In genomic region chr7:89463775-89464592, GRCm38 (mm10) we compare ENCODE assay signal across 12 mouse cellular contexts. TPM values are rescaled to one million over a fixed set of nuclear protein-coding genes. Genes with fewer than 3 reads are reported as not detected.
DNase-seq lines count a peak whose midpoint lies in the region; ATAC-seq lines count a peak whose summit lies in the region.
"Had no signal": no experiment of that assay in that cellular context is flagged by ENCODE, and none has a peak within 500 bp of the region (broad histone marks: within the 10 kb centered on the region; RNA-seq: fewer than 3 reads in every experiment).

No protein-coding gene starts in this region.

- H3K4me3 ChIP-seq in midbrain, embryonic 15.5 days = no peak overlapping the region
- H3K4me3 ChIP-seq: heart, embryonic 12.5 days; liver, embryonic 13.5 days had no signal

- H3K36me3 ChIP-seq in midbrain, embryonic 15.5 days (replicated peaks) = no peaks in the 10 kb centered on the region
- H3K36me3 ChIP-seq: heart, embryonic 12.5 days; liver, embryonic 13.5 days had no signal

- 59% methylated on average over 10 of the region's 10 CpGs for WGBS in midbrain, embryonic 15.5 days

- DNase-seq in layer of hippocampus, adult 8-10 months (ENCODE audit: low spot score in 2 of 2) = peak; percentile 13 to 47
- no peak for DNase-seq in layer of hippocampus, adult 9-10 months (ENCODE audit: low spot score)
- DNase-seq in kidney, adult 18-20 months = no peak
- DNase-seq in natural killer cell, adult 2 months (ENCODE audit: low spot score in 2 of 2) = no peak
- no peak for DNase-seq in frontal cortex, postnatal 25 days (ENCODE audit: low spot score in 2 of 2)
- DNase-seq: liver, embryonic 13.5 days had no signal

- H3K9ac ChIP-seq in midbrain, embryonic 15.5 days = no peak overlapping the region
- H3K9ac ChIP-seq: heart, embryonic 12.5 days; liver, embryonic 13.5 days had no signal

- peak; percentile 71 for ATAC-seq in common myeloid progenitor, adult 5-6 weeks (replicated peaks; ENCODE audit: low read depth, poor library complexity, severe bottlenecking)
- ATAC-seq in granulocyte monocyte progenitor cell, adult 5-6 weeks (replicated peaks; ENCODE audit: poor library complexity, severe bottlenecking) = peak; percentile 74
- peak; percentile 88 for ATAC-seq in midbrain, embryonic 15.5 days (replicated peaks)

- H3K4me1 ChIP-seq in midbrain, embryonic 15.5 days = no peaks in the 10 kb centered on the region
- H3K4me1 ChIP-seq: liver, embryonic 13.5 days had no signal

- H3K27me3 ChIP-seq in midbrain, embryonic 15.5 days (replicated peaks) = no peaks in the 10 kb centered on the region
- H3K27me3 ChIP-seq: heart, embryonic 12.5 days; liver, embryonic 13.5 days had no signal

- H3K27ac ChIP-seq in midbrain, embryonic 15.5 days = no peak overlapping the region
- H3K27ac ChIP-seq: liver, embryonic 13.5 days; macrophage; stomach, postnatal 0 days had no signal

- no peak overlapping the region for H3K4me2 ChIP-seq in midbrain, embryonic 15.5 days
- H3K4me2 ChIP-seq: heart, embryonic 12.5 days; liver, embryonic 13.5 days had no signal

- H3K9me3 ChIP-seq in midbrain, embryonic 15.5 days = no peaks in the 10 kb centered on the region
- H3K9me3 ChIP-seq: heart, embryonic 12.5 days; liver, embryonic 13.5 days had no signal

RNA-seq across cellular contexts. Expression of gene Fzd4, which starts 59.8 kb away (rescaled TPM):
- 1 to 10 TPM; 6.2 to 7.4 (median 6.5) TPM for total RNA-seq in layer of hippocampus, adult 8-10 months (2022)
- 0.50 and 0.58 TPM in 2 replicates for total RNA-seq in common myeloid progenitor, adult 5-6 weeks (2017)
- total RNA-seq in granulocyte monocyte progenitor cell, adult 5-6 weeks (2014; fragmentation: Nextera tagmentation) = 0.34 and 2.4 TPM in 2 replicates
- total RNA-seq in granulocyte monocyte progenitor cell, adult 5-6 weeks (2017) = 0.78 and 1.1 TPM in 2 replicates
- polyA plus RNA-seq in midbrain, embryonic 15.5 days (2015; fragmentation: Nextera tagmentation; extraction: Ambion mirVana) = 1.6 and 1.7 TPM in 2 replicates

RNA-seq across cellular contexts. Expression of gene Tmem135, which starts 60.0 kb away (rescaled TPM):
- total RNA-seq in layer of hippocampus, adult 8-10 months (2022) = 10 to 100 TPM; 59.4 to 69.6 (median 64.9) TPM
- total RNA-seq in common myeloid progenitor, adult 5-6 weeks (2017) = 20.3 and 22.3 TPM in 2 replicates
- total RNA-seq in granulocyte monocyte progenitor cell, adult 5-6 weeks (2014; fragmentation: Nextera tagmentation) = 21.5 and 23.1 TPM in 2 replicates
- total RNA-seq in granulocyte monocyte progenitor cell, adult 5-6 weeks (2017) = 18.1 and 18.9 TPM in 2 replicates
- 28.0 and 32.8 TPM in 2 replicates for polyA plus RNA-seq in midbrain, embryonic 15.5 days (2015; fragmentation: Nextera tagmentation; extraction: Ambion mirVana)

Comparison
In these comparisons a context has a peak if more than half of its experiments do, and no peak if none do; other contexts are left out.
1. DNase-seq: peak in layer of hippocampus, adult 8-10 months (2 of 2); none in layer of hippocampus, adult 9-10 months (single experiment), kidney, adult 18-20 months (single experiment), natural killer cell, adult 2 months (0 of 2) and frontal cortex, postnatal 25 days (0 of 2).
2. Peak in every context shown above with its lines, with median percentiles within 50 percentile points of each other: ATAC-seq.